Mouse (Mus musculus): ENCODE data around the gene Plp1. TPM values are rescaled to one million over a fixed set of nuclear protein-coding genes. Genes with fewer than 3 reads are reported as not detected.

The Plp1 gene
- total and polyA plus RNA-seq, 3 experiments = 0.05 to 0.60 (median 0.45) TPM

DNA sequence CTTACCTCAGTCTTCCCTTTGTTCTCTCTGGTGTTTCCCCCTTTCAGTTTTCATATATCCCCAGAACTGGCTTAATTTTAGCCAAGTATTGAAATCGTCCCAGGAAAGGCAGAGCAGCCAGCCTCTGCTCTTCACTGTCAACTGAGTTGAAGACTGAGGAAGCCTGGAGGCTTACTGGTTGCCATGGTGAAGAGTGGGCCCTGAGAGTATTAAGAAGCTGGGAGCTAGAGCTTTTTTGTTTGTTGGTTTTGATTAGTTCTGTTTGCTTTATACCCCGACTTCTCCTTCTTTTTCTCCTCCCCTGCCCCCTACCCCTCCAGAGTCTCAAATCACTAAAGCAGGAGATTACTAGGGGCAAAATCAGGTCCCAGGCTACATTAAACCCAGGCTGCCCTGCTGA is 25.2 kb upstream of the Plp1 start:
- Histone ChIP-seq H3K9me3 (replicated peaks) (no peaks in the 10 kb centered on the region), H3K4me1 (ENCODE audit: insufficient read depth, low read depth, low read length) (no peaks in the 10 kb centered on the region), H3K4me3 (ENCODE audit: low read depth, low read length) (no peak overlapping the region), H3K36me3 (replicated peaks) (peaks cover 13% of the 10 kb centered on the region), H3K27me3 (ENCODE audit: insufficient read depth, low read length) (no peaks in the 10 kb centered on the region)
- TF ChIP-seq GATA1 (IDR thresholded peaks at IDR 0.05; ENCODE audit: borderline replicate concordance, low read length) = no peak
- no peak for TF ChIP-seq POLR2AphosphoS5 (IDR thresholded peaks at IDR 0.05; ENCODE audit: insufficient replicate concordance, low read depth, low read length)
- no peak for TF ChIP-seq GATA2 (IDR thresholded peaks at IDR 0.05; ENCODE audit: borderline replicate concordance, low read depth, low read length)
- TF ChIP-seq TAL1 (conservative IDR thresholded peaks at IDR 0.05; ENCODE audit: low read depth, low read length) = no peak
- no peak for TF ChIP-seq CTCF (IDR thresholded peaks at IDR 0.05; ENCODE audit: low read depth, low read length)
- DNase-seq (ENCODE audit: low spot score) (no peak), ATAC-seq (ENCODE audit: extremely low read depth, insufficient number of reproducible peaks, low FRiP score, poor library complexity, severe bottlenecking) (no peak)

DNA sequence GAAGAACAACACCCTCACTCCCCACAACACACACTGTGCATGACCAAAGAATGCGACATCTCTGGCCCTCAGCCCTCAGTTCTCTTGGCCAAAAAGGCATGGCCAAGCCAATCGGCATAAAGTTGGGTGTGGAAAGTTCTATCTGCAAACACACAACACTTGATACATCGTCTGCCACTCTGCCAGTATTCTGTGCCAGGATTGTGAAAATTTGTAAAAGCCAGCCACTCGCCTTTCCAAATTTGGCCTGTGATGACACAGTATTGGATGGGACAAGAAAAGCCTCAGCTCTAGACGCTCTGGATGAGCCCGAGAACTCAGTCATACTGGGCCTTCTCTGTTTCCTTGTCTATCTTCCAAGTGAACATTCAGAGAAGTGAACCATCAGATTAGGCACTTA is 2.7 kb upstream of the Plp1 start:
- H3K27me3 ChIP-seq (ENCODE audit: insufficient read depth, low read length) = no peaks in the 10 kb centered on the region
- H3K36me3 ChIP-seq (replicated peaks) = no peaks in the 10 kb centered on the region
- no peaks in the 10 kb centered on the region for H3K9me3 ChIP-seq (replicated peaks)
- no peak for ATAC-seq (ENCODE audit: extremely low read depth, insufficient number of reproducible peaks, low FRiP score, poor library complexity, severe bottlenecking)
- no peak for DNase-seq (ENCODE audit: low spot score)
- no peaks in the 10 kb centered on the region for H3K4me1 ChIP-seq (ENCODE audit: insufficient read depth, low read depth, low read length)
- no peak overlapping the region for H3K4me3 ChIP-seq (ENCODE audit: low read depth, low read length)
- TF ChIP-seq TAL1 (conservative IDR thresholded peaks at IDR 0.05; ENCODE audit: low read depth, low read length) (no peak), POLR2AphosphoS5 (IDR thresholded peaks at IDR 0.05; ENCODE audit: insufficient replicate concordance, low read depth, low read length) (no peak), CTCF (IDR thresholded peaks at IDR 0.05; ENCODE audit: low read depth, low read length) (no peak), GATA1 (IDR thresholded peaks at IDR 0.05; ENCODE audit: borderline replicate concordance, low read length) (no peak), GATA2 (IDR thresholded peaks at IDR 0.05; ENCODE audit: borderline replicate concordance, low read depth, low read length) (no peak)

DNA sequence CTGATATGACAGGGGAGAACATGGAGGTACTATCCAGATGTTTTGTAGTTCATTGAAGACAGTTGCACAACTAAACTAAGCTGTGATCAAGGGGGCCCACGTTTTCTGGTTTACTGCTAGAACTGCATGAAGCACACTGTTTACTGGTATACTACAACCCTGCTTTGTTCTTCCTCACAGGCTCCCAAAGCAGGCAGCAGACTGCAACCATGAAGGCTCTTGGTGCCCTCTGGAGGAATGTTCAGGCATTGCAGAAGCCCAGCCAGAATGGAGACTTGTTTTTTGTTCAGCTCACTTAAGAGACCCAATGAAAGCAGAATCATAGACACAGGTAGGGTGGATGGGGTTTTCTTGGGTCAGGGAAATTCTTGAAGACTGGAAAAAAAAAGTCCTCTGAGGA is 2.2 kb upstream of the Plp1 start:
- no peaks in the 10 kb centered on the region for H3K27me3 ChIP-seq (ENCODE audit: insufficient read depth, low read length)
- H3K36me3 ChIP-seq (replicated peaks) = no peaks in the 10 kb centered on the region
- H3K9me3 ChIP-seq (replicated peaks) = no peaks in the 10 kb centered on the region
- ATAC-seq (ENCODE audit: extremely low read depth, insufficient number of reproducible peaks, low FRiP score, poor library complexity, severe bottlenecking) (no peak), DNase-seq (ENCODE audit: low spot score) (peak; percentile 1)
- H3K4me1 ChIP-seq (ENCODE audit: insufficient read depth, low read depth, low read length) = no peaks in the 10 kb centered on the region
- no peak overlapping the region for H3K4me3 ChIP-seq (ENCODE audit: low read depth, low read length)
- TF ChIP-seq POLR2AphosphoS5 (IDR thresholded peaks at IDR 0.05; ENCODE audit: insufficient replicate concordance, low read depth, low read length) = no peak
- no peak for TF ChIP-seq TAL1 (conservative IDR thresholded peaks at IDR 0.05; ENCODE audit: low read depth, low read length)
- TF ChIP-seq CTCF (IDR thresholded peaks at IDR 0.05; ENCODE audit: low read depth, low read length) = no peak
- no peak for TF ChIP-seq GATA1 (IDR thresholded peaks at IDR 0.05; ENCODE audit: borderline replicate concordance, low read length)
- TF ChIP-seq GATA2 (IDR thresholded peaks at IDR 0.05; ENCODE audit: borderline replicate concordance, low read depth, low read length) = no peak

DNA sequence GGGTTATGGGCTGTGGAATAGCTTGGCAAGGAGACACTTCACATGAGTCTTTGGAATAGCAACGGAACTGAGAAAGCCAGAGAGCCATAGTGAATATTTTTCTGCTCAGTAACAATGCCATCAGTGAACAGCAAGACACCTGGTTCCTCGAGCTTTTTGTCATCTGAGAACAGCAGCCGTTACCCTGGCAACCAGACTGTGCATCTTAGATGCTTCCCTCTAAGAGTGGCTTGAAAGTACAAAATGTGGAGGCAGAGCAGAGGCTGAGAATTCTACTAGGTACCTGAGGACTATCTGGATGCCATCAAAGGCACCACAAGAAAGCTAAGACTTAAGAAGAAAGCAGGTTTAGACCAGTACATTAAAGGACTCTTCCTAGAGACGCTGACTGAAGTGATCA is 2.5 kb downstream of the Plp1 start:
- H3K9me3 ChIP-seq (replicated peaks) = no peaks in the 10 kb centered on the region
- H3K27me3 ChIP-seq (ENCODE audit: insufficient read depth, low read length) = no peaks in the 10 kb centered on the region
- no peaks in the 10 kb centered on the region for H3K4me1 ChIP-seq (ENCODE audit: insufficient read depth, low read depth, low read length)
- no peak overlapping the region for H3K4me3 ChIP-seq (ENCODE audit: low read depth, low read length)
- H3K36me3 ChIP-seq (replicated peaks) = no peaks in the 10 kb centered on the region
- TF ChIP-seq POLR2AphosphoS5 (IDR thresholded peaks at IDR 0.05; ENCODE audit: insufficient replicate concordance, low read depth, low read length) = no peak
- no peak for TF ChIP-seq CTCF (IDR thresholded peaks at IDR 0.05; ENCODE audit: low read depth, low read length)
- no peak for ATAC-seq (ENCODE audit: extremely low read depth, insufficient number of reproducible peaks, low FRiP score, poor library complexity, severe bottlenecking)
- no peak for DNase-seq (ENCODE audit: low spot score)

DNA sequence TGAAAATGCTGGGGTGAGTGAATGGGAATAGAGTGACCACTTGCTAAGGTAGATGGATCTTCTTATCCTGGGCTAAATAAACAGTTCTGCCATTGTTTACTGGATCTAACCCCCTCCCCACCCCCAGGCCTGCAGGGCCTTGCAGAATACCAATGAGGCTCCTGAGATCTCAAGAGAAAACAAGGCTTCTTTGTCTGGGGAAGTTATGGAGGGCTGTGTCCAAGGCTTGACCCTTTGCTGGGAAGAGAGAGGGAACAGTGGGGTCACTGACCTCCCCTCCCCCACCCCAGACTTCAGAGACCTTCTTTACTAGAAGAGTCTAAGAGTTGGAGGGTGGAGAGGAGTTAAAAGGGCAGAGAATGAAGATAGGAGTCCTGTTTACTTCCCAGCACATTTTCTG is 6.1 kb downstream of the Plp1 start:
- no peak overlapping the region for H3K4me3 ChIP-seq (ENCODE audit: low read depth, low read length)
- no peaks in the 10 kb centered on the region for H3K27me3 ChIP-seq (ENCODE audit: insufficient read depth, low read length)
- no peaks in the 10 kb centered on the region for H3K9me3 ChIP-seq (replicated peaks)
- no peak for TF ChIP-seq GATA2 (IDR thresholded peaks at IDR 0.05; ENCODE audit: borderline replicate concordance, low read depth, low read length)
- TF ChIP-seq CTCF (IDR thresholded peaks at IDR 0.05; ENCODE audit: low read depth, low read length) = no peak
- no peak for TF ChIP-seq TAL1 (conservative IDR thresholded peaks at IDR 0.05; ENCODE audit: low read depth, low read length)
- TF ChIP-seq POLR2AphosphoS5 (IDR thresholded peaks at IDR 0.05; ENCODE audit: insufficient replicate concordance, low read depth, low read length) = no peak
- TF ChIP-seq GATA1 (IDR thresholded peaks at IDR 0.05; ENCODE audit: borderline replicate concordance, low read length) = no peak
- no peaks in the 10 kb centered on the region for H3K36me3 ChIP-seq (replicated peaks)
- DNase-seq (ENCODE audit: low spot score) (no peak), ATAC-seq (ENCODE audit: extremely low read depth, insufficient number of reproducible peaks, low FRiP score, poor library complexity, severe bottlenecking) (no peak)
- H3K4me1 ChIP-seq (ENCODE audit: insufficient read depth, low read depth, low read length) = no peaks in the 10 kb centered on the region

DNA sequence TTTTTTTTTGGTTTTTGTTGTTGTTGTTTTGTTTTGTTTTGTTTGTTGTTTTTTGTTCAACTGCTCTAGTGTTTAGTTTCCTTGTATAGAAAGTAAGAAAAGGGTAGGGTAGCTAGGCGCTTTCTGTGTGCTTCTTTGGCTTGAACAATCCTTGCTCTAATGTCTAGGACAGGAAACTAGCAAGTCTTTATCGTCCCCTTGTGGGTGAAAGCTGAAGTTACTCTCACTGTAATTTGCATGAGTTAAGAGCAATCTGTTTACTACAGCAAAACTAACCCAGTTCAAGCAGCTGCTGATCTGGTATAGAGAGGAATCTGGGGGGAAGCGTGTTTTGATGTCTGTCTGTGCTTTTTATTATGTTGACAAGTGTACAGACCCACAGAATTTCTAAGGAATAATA is 27.8 kb downstream of the Plp1 start:
- TF ChIP-seq GATA1 (IDR thresholded peaks at IDR 0.05; ENCODE audit: borderline replicate concordance, low read length) (no peak), GATA2 (IDR thresholded peaks at IDR 0.05; ENCODE audit: borderline replicate concordance, low read depth, low read length) (no peak), TAL1 (conservative IDR thresholded peaks at IDR 0.05; ENCODE audit: low read depth, low read length) (no peak), CTCF (IDR thresholded peaks at IDR 0.05; ENCODE audit: low read depth, low read length) (no peak), POLR2AphosphoS5 (IDR thresholded peaks at IDR 0.05; ENCODE audit: insufficient replicate concordance, low read depth, low read length) (no peak)
- no peaks in the 10 kb centered on the region for H3K36me3 ChIP-seq (replicated peaks)
- no peaks in the 10 kb centered on the region for H3K4me1 ChIP-seq (ENCODE audit: insufficient read depth, low read depth, low read length)
- DNase-seq (ENCODE audit: low spot score) (no peak), ATAC-seq (ENCODE audit: extremely low read depth, insufficient number of reproducible peaks, low FRiP score, poor library complexity, severe bottlenecking) (no peak)
- H3K4me3 ChIP-seq (ENCODE audit: low read depth, low read length) = no peak overlapping the region
- H3K9me3 ChIP-seq (replicated peaks) = no peaks in the 10 kb centered on the region
- H3K27me3 ChIP-seq (ENCODE audit: insufficient read depth, low read length) = no peaks in the 10 kb centered on the region
